Mouse (Mus musculus) liver, embryonic 13.5 days (tissue): ENCODE measurements around the gene Ms4a4c. TPM values are rescaled to one million over a fixed set of nuclear protein-coding genes. Genes with fewer than 3 reads are reported as not detected.
"Not testable (repeated sequence)": the region's sequence is repeated elsewhere in the genome, so short reads cannot be mapped to it uniquely, and the experiment has no call there.

Experiments used
- ATAC-seq: fragments of 200-750 bp; cut with Nextera tagmentation; 2 replicates; pipeline ENCODE4 v1.8.0; 2017; ENCODE audit warnings: low read depth, mild to moderate bottlenecking, moderate number of reproducible peaks, moderate library complexity
- DNase-seq: peaks from one replicate; pipeline ENCODE4 v3.0.0; 2022
- H3K27ac ChIP-seq: fragments of 300-500 bp; sonication (generic); 2 replicates; pipeline ENCODE4 v1.5.1; 2015; ENCODE audit warnings: moderate library complexity, mild to moderate bottlenecking, inconsistent platforms
- H3K27me3 ChIP-seq: fragments of 300-500 bp; sonication (generic); 2 replicates; pipeline ENCODE4 v1.6.1; 2015; ENCODE audit warnings: mild to moderate bottlenecking, inconsistent platforms
- H3K36me3 ChIP-seq: fragments of 300-500 bp; sonication (generic); 2 replicates; pipeline ENCODE4 v1.6.1; 2015; ENCODE audit warnings: mild to moderate bottlenecking, inconsistent platforms
- H3K4me1 ChIP-seq: fragments of 300-500 bp; sonication (generic); replicated peaks from 2 replicates; pipeline ENCODE4 v1.6.1; 2015; ENCODE audit warnings: inconsistent platforms
- H3K4me2 ChIP-seq: fragments of 300-500 bp; sonication (generic); 2 replicates; pipeline ENCODE4 v1.6.1; 2015; ENCODE audit warnings: inconsistent platforms, mild to moderate bottlenecking, moderate library complexity
- H3K4me3 ChIP-seq: fragments of 300-500 bp; sonication (generic); replicated peaks from 2 replicates; pipeline ENCODE4 v1.5.1; 2015; ENCODE audit warnings: mild to moderate bottlenecking, inconsistent platforms
- H3K9ac ChIP-seq: fragments of 300-500 bp; sonication (generic); 2 replicates; pipeline ENCODE4 v1.6.1; 2015; ENCODE audit warnings: mild to moderate bottlenecking, inconsistent platforms
- H3K9me3 ChIP-seq: fragments of 300-500 bp; sonication (generic); replicated peaks from 2 replicates; pipeline ENCODE4 v1.6.1; 2016; ENCODE audit warnings: inconsistent platforms
- WGBS: fragments of 180-500 bp; shearing (Covaris S2); methylation state at CpG from one replicate; pipeline ENCODE4 v1.1.7; 2015; ENCODE audit not compliant: insufficient replicate concordance; 5-methylcytosine and 5-hydroxymethylcytosine counted together
- polyA plus RNA-seq: library from polyadenylated mRNA; unstranded; fragments of >200 nt; fragmentation: Nextera tagmentation; extraction: Ambion mirVana; gene quantifications from 2 replicates; pipeline ENCODE4 v1.2.1, GENCODE M21; 2015

Gene Ms4a4c
- polyA plus RNA-seq, 1 experiment from 2014 or later: 0.83 TPM

- Histone ChIP-seq H3K9me3 (no peaks in the 10 kb centered on the region), H3K4me1 (no peaks in the 10 kb centered on the region), H3K36me3 (no peaks in the 10 kb centered on the region), H3K4me3 (no peak overlapping the region), H3K9ac (no peak overlapping the region), H3K4me2 (no peak overlapping the region), H3K27me3 (no peaks in the 10 kb centered on the region), H3K27ac (no peak overlapping the region)
- 54% methylated on average over 5 of the region's 5 CpGs for WGBS
- DNase-seq (no peak), ATAC-seq (no peak)
Measured at GRCm38 (mm10) chr19:11466471-11466870, 61.9 kb downstream of the Ms4a4c start.

GRCm38 (mm10) chr19:11468361-11468760 is 63.8 kb downstream of the Ms4a4c start:
- H3K4me1 ChIP-seq: not testable (repeated sequence)

GRCm38 (mm10) chr19:11469215-11469614 is 64.6 kb downstream of the Ms4a4c start, which contains the start of gene Ms4a6c:
Gene Ms4a6c (plus strand): TSS chr19:11469366.
- H3K27me3 ChIP-seq, H3K9me3 ChIP-seq, ATAC-seq, H3K36me3 ChIP-seq, H3K4me2 ChIP-seq, H3K4me3 ChIP-seq, DNase-seq, H3K4me1 ChIP-seq, H3K9ac ChIP-seq: not testable (repeated sequence)
- H3K27ac ChIP-seq: peak within 1 kb of the TSS; percentile 4; the same call in 1 of the 2 replicates
- 28% methylated on average over 4 of the region's 4 CpGs for WGBS

More at GRCm38 (mm10) chr19:11468361-11468760, 63.8 kb downstream of the Ms4a4c start:
- H3K9me3 ChIP-seq, H3K4me2 ChIP-seq, DNase-seq, H3K36me3 ChIP-seq, ATAC-seq, H3K27me3 ChIP-seq, H3K27ac ChIP-seq, H3K9ac ChIP-seq, H3K4me3 ChIP-seq: not testable (repeated sequence)
- WGBS: 41% methylated on average over 1 of the region's 1 CpGs

Other genes starting within 250 kb of the Ms4a4c start
- gene 1700025F22Rik, start 239.4 kb upstream of the Ms4a4c start, polyA plus RNA-seq: not detected in 2 replicates
- gene Ms4a13, start 208.0 kb upstream of the Ms4a4c start, polyA plus RNA-seq: not detected in 2 replicates
- not detected in 2 replicates for gene Ms4a12, start 172.3 kb upstream of the Ms4a4c start, polyA plus RNA-seq
- not detected in 2 replicates for gene Ms4a1, start 138.5 kb upstream of the Ms4a4c start, polyA plus RNA-seq
- not detected in 2 replicates for gene Ms4a5, start 120.9 kb upstream of the Ms4a4c start, polyA plus RNA-seq
- 0.03 TPM in 1 of 2 replicates, not detected in the other for gene Ms4a14, start 90.3 kb upstream of the Ms4a4c start, polyA plus RNA-seq
- 1.1 and 1.5 TPM in 2 replicates for gene Ms4a7, start 68.6 kb upstream of the Ms4a4c start, polyA plus RNA-seq
- 0.63 and 1.3 TPM in 2 replicates for gene Ms4a4a, start 29.2 kb upstream of the Ms4a4c start, polyA plus RNA-seq
- 0.39 and 0.58 TPM in 2 replicates for gene Ms4a4b, start 38.8 kb downstream of the Ms4a4c start, polyA plus RNA-seq
- 5.2 and 5.7 TPM in 2 replicates for gene Ms4a6c, start 64.6 kb downstream of the Ms4a4c start, polyA plus RNA-seq
- gene Gm8369, start 81.2 kb downstream of the Ms4a4c start, polyA plus RNA-seq: not detected in 2 replicates
- gene Ms4a6b, start 111.7 kb downstream of the Ms4a4c start, polyA plus RNA-seq: 2.2 and 2.5 TPM in 2 replicates
- 0.21 TPM in 2 replicates for gene Ms4a4d, start 132.0 kb downstream of the Ms4a4c start, polyA plus RNA-seq
- 3.0 and 3.6 TPM in 2 replicates for gene Ms4a6d, start 200.1 kb downstream of the Ms4a4c start, polyA plus RNA-seq
- gene Ms4a2, start 218.9 kb downstream of the Ms4a4c start, polyA plus RNA-seq: 0.90 and 1.3 TPM in 2 replicates
- 14.7 and 15.1 TPM in 2 replicates for gene Ms4a3, start 236.1 kb downstream of the Ms4a4c start, polyA plus RNA-seq